In genomic region chr19:46131283-46131682, GRCm38 (mm10) we compare ENCODE assay signal across 10 mouse cellular contexts. TPM values are rescaled to one million over a fixed set of nuclear protein-coding genes. Genes with fewer than 3 reads are reported as not detected.
DNase-seq lines count a peak whose midpoint lies in the region; ATAC-seq and TF ChIP-seq lines count a peak whose summit lies in the region.
"Had no signal": no experiment of that assay in that cellular context is flagged by ENCODE, and none has a peak within 500 bp of the region (broad histone marks: within the 10 kb centered on the region; RNA-seq: fewer than 3 reads in every experiment).

No protein-coding gene starts in this region.

- WGBS in kidney, embryonic 14.5 days = 9% methylated on average over 8 of the region's 8 CpGs
- 15% methylated on average over 6 of the region's 8 CpGs for WGBS in embryonic facial prominence, embryonic 14.5 days
- 6% methylated on average over 8 of the region's 8 CpGs for WGBS in intestine, embryonic 16.5 days
- WGBS in midbrain, postnatal 0 days = 7% methylated on average over 6 of the region's 8 CpGs

- intact Hi-C loops in gastrocnemius, postnatal 36 days (cut with DNase I) = no loop called here

- peaks cover 8% of the 10 kb centered on the region for H3K4me1 ChIP-seq in kidney, embryonic 14.5 days (ENCODE audit: control insufficient read depth, insufficient read depth, low read length)
- peaks cover 4% of the 10 kb centered on the region; the same call in 1 of the 2 replicates for H3K4me1 ChIP-seq in embryonic facial prominence, embryonic 14.5 days (ENCODE audit: control insufficient read depth, insufficient read depth, low read length)
- H3K4me1 ChIP-seq in intestine, embryonic 16.5 days (ENCODE audit: control insufficient read depth, insufficient read depth, low read length) = peaks cover 12% of the 10 kb centered on the region
- H3K4me1 ChIP-seq in midbrain, postnatal 0 days (ENCODE audit: insufficient read depth, low read length) = 0 out of 2 replicates have a peak, but pooled peaks cover 2% of the 10 kb centered on the region

- no peaks in the 10 kb centered on the region for H3K36me3 ChIP-seq in kidney, embryonic 14.5 days (ENCODE audit: control insufficient read depth, insufficient read depth, low read length)
- no peaks in the 10 kb centered on the region for H3K36me3 ChIP-seq in embryonic facial prominence, embryonic 14.5 days (ENCODE audit: control insufficient read depth, insufficient read depth, low read length)
- no peaks in the 10 kb centered on the region for H3K36me3 ChIP-seq in intestine, embryonic 16.5 days (ENCODE audit: control insufficient read depth, insufficient read depth, low read length)
- no peaks in the 10 kb centered on the region for H3K36me3 ChIP-seq in midbrain, postnatal 0 days (ENCODE audit: insufficient read depth, low read length)
- H3K36me3 ChIP-seq: G1E had no signal

- H3K9ac ChIP-seq in kidney, embryonic 14.5 days (ENCODE audit: low read depth, low read length) = no peak overlapping the region
- H3K9ac ChIP-seq in embryonic facial prominence, embryonic 14.5 days (ENCODE audit: low read depth, low read length) = no peak overlapping the region
- no peak overlapping the region for H3K9ac ChIP-seq in intestine, embryonic 16.5 days (ENCODE audit: low read depth, low read length)
- no peak overlapping the region for H3K9ac ChIP-seq in midbrain, postnatal 0 days (replicated peaks; ENCODE audit: low read length, poor library complexity, severe bottlenecking)

- no peak for DNase-seq in kidney, adult 11 months
- no peak for DNase-seq in embryonic facial prominence, embryonic 14.5 days (ENCODE audit: low spot score)
- DNase-seq in midbrain, postnatal 0 days (ENCODE audit: low spot score) = no peak
- no peak for DNase-seq in right cerebral cortex, adult 18-20 months
- DNase-seq in urinary bladder, adult 2 months (ENCODE audit: low spot score) = no peak
- no peak for DNase-seq in gastrocnemius, postnatal 36 days
- DNase-seq: right cerebral cortex, postnatal 25 days had no signal

- peaks cover 56% of the 10 kb centered on the region for H3K27me3 ChIP-seq in kidney, embryonic 14.5 days (ENCODE audit: control insufficient read depth, insufficient read depth, low read length)
- peaks cover 58% of the 10 kb centered on the region for H3K27me3 ChIP-seq in embryonic facial prominence, embryonic 14.5 days (replicated peaks; ENCODE audit: control insufficient read depth, insufficient read depth, low read length)
- H3K27me3 ChIP-seq in intestine, embryonic 16.5 days (replicated peaks; ENCODE audit: control insufficient read depth, insufficient read depth, low read length) = peaks cover 40% of the 10 kb centered on the region
- peaks cover 32% of the 10 kb centered on the region for H3K27me3 ChIP-seq in midbrain, postnatal 0 days (ENCODE audit: insufficient read depth, low read length)

- no peak for ATAC-seq in kidney, embryonic 14.5 days (ENCODE audit: low FRiP score, low TSS enrichment)
- no peak for ATAC-seq in embryonic facial prominence, embryonic 14.5 days (ENCODE audit: low read depth)
- ATAC-seq in intestine, embryonic 16.5 days = no peak
- ATAC-seq in midbrain, postnatal 0 days (ENCODE audit: low FRiP score) = no peak

- peak overlapping the region; percentile 39 for H3K4me2 ChIP-seq in kidney, embryonic 14.5 days (replicated peaks; ENCODE audit: low read depth, low read length)
- peak overlapping the region; percentile 50 for H3K4me2 ChIP-seq in embryonic facial prominence, embryonic 14.5 days (ENCODE audit: low read depth, low read length)
- peak overlapping the region; percentile 54 for H3K4me2 ChIP-seq in intestine, embryonic 16.5 days (ENCODE audit: low read depth, low read length)
- H3K4me2 ChIP-seq in midbrain, postnatal 0 days (ENCODE audit: low read depth, low read length, poor library complexity, severe bottlenecking) = peak overlapping the region; percentile 40

- peak overlapping the region; percentile 26 for H3K4me3 ChIP-seq in kidney, embryonic 14.5 days (ENCODE audit: low read length)
- H3K4me3 ChIP-seq in embryonic facial prominence, embryonic 14.5 days (ENCODE audit: low read depth, low read length) = peak overlapping the region; percentile 27
- peak overlapping the region; percentile 35 for H3K4me3 ChIP-seq in intestine, embryonic 16.5 days (ENCODE audit: low read length)
- H3K4me3 ChIP-seq in midbrain, postnatal 0 days (ENCODE audit: low read depth, low read length) = peak overlapping the region; percentile 15; the same call in 1 of the 2 replicates

- TF ChIP-seq CTCF in midbrain, postnatal 0 days (IDR thresholded peaks at IDR 0.05) = no peak

- no peak overlapping the region for H3K27ac ChIP-seq in kidney, embryonic 14.5 days (ENCODE audit: low read depth, low read length)
- no peak overlapping the region for H3K27ac ChIP-seq in embryonic facial prominence, embryonic 14.5 days (replicated peaks; ENCODE audit: low read depth, low read length)
- no peak overlapping the region for H3K27ac ChIP-seq in intestine, embryonic 16.5 days (ENCODE audit: low read length)
- no peak overlapping the region for H3K27ac ChIP-seq in midbrain, postnatal 0 days (ENCODE audit: low read depth, low read length)

- no peaks in the 10 kb centered on the region for H3K9me3 ChIP-seq in kidney, embryonic 14.5 days (ENCODE audit: control insufficient read depth, low read length)
- no peaks in the 10 kb centered on the region for H3K9me3 ChIP-seq in embryonic facial prominence, embryonic 14.5 days (ENCODE audit: control insufficient read depth, low read length)
- H3K9me3 ChIP-seq in intestine, embryonic 16.5 days (ENCODE audit: control insufficient read depth, low read length) = no peaks in the 10 kb centered on the region
- H3K9me3 ChIP-seq in midbrain, postnatal 0 days (ENCODE audit: low read length) = no peaks in the 10 kb centered on the region

RNA-seq across cellular contexts. Expression of gene Elovl3, which starts 0.4 kb away (rescaled TPM):
- not detected in 2 replicates for polyA plus RNA-seq in kidney, embryonic 14.5 days (2014; fragmentation: Nextera tagmentation; extraction: Ambion mirVana)
- polyA plus RNA-seq in embryonic facial prominence, embryonic 14.5 days (2014; fragmentation: Nextera tagmentation; extraction: Ambion mirVana) = 1.1 and 1.4 TPM in 2 replicates
- not detected in 2 replicates for polyA plus RNA-seq in intestine, embryonic 16.5 days (2015; fragmentation: Nextera tagmentation; extraction: Ambion mirVana)
- 0.05 TPM in 1 of 2 replicates, not detected in the other for total RNA-seq in midbrain, postnatal 0 days (2014; rRNA removed)
- 0.21 and 0.32 TPM in 2 replicates for polyA plus RNA-seq in midbrain, postnatal 0 days (2015; fragmentation: Nextera tagmentation; extraction: Ambion mirVana)
- polyA plus RNA-seq in urinary bladder, adult 2 months (2012; rRNA removed) = not detected in 2 replicates
- not detected for total RNA-seq in gastrocnemius, postnatal 36 days (2021)
- total RNA-seq: G1E had no signal
- polyA plus RNA-seq: G1E had no signal

RNA-seq across cellular contexts. Expression of gene Pitx3, which starts 16.8 kb away (rescaled TPM):
- polyA plus RNA-seq in kidney, embryonic 14.5 days (2014; fragmentation: Nextera tagmentation; extraction: Ambion mirVana) = not detected in 2 replicates
- polyA plus RNA-seq in embryonic facial prominence, embryonic 14.5 days (2014; fragmentation: Nextera tagmentation; extraction: Ambion mirVana) = 10.5 and 13.1 TPM in 2 replicates
- polyA plus RNA-seq in intestine, embryonic 16.5 days (2015; fragmentation: Nextera tagmentation; extraction: Ambion mirVana) = not detected in 2 replicates
- 1.9 and 3.1 TPM in 2 replicates for total RNA-seq in midbrain, postnatal 0 days (2014; rRNA removed)
- 2.5 and 2.7 TPM in 2 replicates for polyA plus RNA-seq in midbrain, postnatal 0 days (2015; fragmentation: Nextera tagmentation; extraction: Ambion mirVana)
- polyA plus RNA-seq in urinary bladder, adult 2 months (2012; rRNA removed) = 0.12 and 0.19 TPM in 2 replicates
- 1 to 10 TPM; 5.0 to 9.7 TPM for total RNA-seq in gastrocnemius, postnatal 36 days (2021)
- total RNA-seq: G1E had no signal
- polyA plus RNA-seq: G1E had no signal

RNA-seq across cellular contexts. Expression of gene Gbf1, which starts 21.0 kb away (rescaled TPM):
- polyA plus RNA-seq in kidney, embryonic 14.5 days (2014; fragmentation: Nextera tagmentation; extraction: Ambion mirVana) = 29.0 and 50.3 TPM in 2 replicates
- 57.3 and 60.4 TPM in 2 replicates for polyA plus RNA-seq in embryonic facial prominence, embryonic 14.5 days (2014; fragmentation: Nextera tagmentation; extraction: Ambion mirVana)
- polyA plus RNA-seq in intestine, embryonic 16.5 days (2015; fragmentation: Nextera tagmentation; extraction: Ambion mirVana) = 33.6 and 36.6 TPM in 2 replicates
- total RNA-seq in midbrain, postnatal 0 days (2014; rRNA removed) = 59.8 and 60.9 TPM in 2 replicates
- polyA plus RNA-seq in midbrain, postnatal 0 days (2015; fragmentation: Nextera tagmentation; extraction: Ambion mirVana) = 42.8 and 51.6 TPM in 2 replicates
- polyA plus RNA-seq in urinary bladder, adult 2 months (2012; rRNA removed) = 56.3 and 57.5 TPM in 2 replicates
- 10 to 100 TPM; 42.9 to 48.0 TPM for total RNA-seq in gastrocnemius, postnatal 36 days (2021)

RNA-seq across cellular contexts. Expression of gene Nolc1, which starts 55.6 kb away (rescaled TPM):
- 80.6 and 114 TPM in 2 replicates for polyA plus RNA-seq in kidney, embryonic 14.5 days (2014; fragmentation: Nextera tagmentation; extraction: Ambion mirVana)
- polyA plus RNA-seq in embryonic facial prominence, embryonic 14.5 days (2014; fragmentation: Nextera tagmentation; extraction: Ambion mirVana) = 77.1 and 82.2 TPM in 2 replicates
- 77.2 and 88.8 TPM in 2 replicates for polyA plus RNA-seq in intestine, embryonic 16.5 days (2015; fragmentation: Nextera tagmentation; extraction: Ambion mirVana)
- 26.0 and 35.5 TPM in 2 replicates for total RNA-seq in midbrain, postnatal 0 days (2014; rRNA removed)
- 55.7 and 63.5 TPM in 2 replicates for polyA plus RNA-seq in midbrain, postnatal 0 days (2015; fragmentation: Nextera tagmentation; extraction: Ambion mirVana)
- 27.7 and 30.1 TPM in 2 replicates for polyA plus RNA-seq in urinary bladder, adult 2 months (2012; rRNA removed)
- total RNA-seq in gastrocnemius, postnatal 36 days (2021) = 10 to 100 TPM; 15.7 to 20.4 TPM
